Mouse (Mus musculus) liver, embryonic 14.5 days (tissue): ENCODE results near the gene Plcb1.

Experiments
- CTCF ChIP-seq: IDR thresholded peaks from 2 replicates; pipeline ENCODE4 v1.5.1; 2016; ENCODE audit warnings: antibody characterized with exemption, low read depth, control low read depth
- EP300 ChIP-seq: IDR thresholded peaks from 2 replicates; pipeline ENCODE4 v1.6.1; 2016; ENCODE audit warnings: antibody characterized with exemption, low read depth

GRCm38 (mm10) chr2:134984884-134985283, 199.0 kb downstream of the Plcb1 start:
- TF ChIP-seq CTCF (no peak), EP300 (no peak)
